Mouse (Mus musculus): ENCODE measurements around the gene Kif20b. TPM values are rescaled to one million over a fixed set of nuclear protein-coding genes. Genes with fewer than 3 reads are reported as not detected.

The Kif20b gene
- polyA plus RNA-seq, 1 experiment from 2014 or later: 9.6 TPM

DNA sequence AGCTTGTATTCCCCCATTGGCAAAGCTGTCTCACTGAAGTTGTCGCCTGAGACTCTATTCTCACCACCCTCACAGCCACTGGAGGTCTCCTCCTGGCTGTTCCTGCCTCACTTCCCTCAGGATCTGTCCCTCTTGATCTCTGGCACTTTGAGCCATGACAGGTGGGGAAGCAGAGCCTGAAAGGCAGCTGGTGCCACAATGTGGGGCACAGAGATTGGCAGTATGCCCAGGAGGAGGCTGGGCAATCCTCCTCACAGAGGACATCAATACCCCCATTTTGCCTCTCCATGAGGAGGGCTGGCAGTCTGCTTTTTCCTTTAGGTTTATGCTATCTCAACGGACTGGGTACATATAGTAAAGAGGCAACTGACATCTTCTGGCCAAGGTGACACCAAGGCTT lies 62.6 kb downstream of the Kif20b start:
- Histone ChIP-seq H3K4me3 (ENCODE audit: inconsistent target) (no peak overlapping the region), H3K79me2 (ENCODE audit: inconsistent target) (no peaks in the 10 kb centered on the region), H3K27ac (no peak overlapping the region), H3K36me3 (ENCODE audit: inconsistent target) (no peaks in the 10 kb centered on the region)
- WGBS (ENCODE audit: missing documents): 93% methylated on average over 2 of the region's 2 CpGs

DNA sequence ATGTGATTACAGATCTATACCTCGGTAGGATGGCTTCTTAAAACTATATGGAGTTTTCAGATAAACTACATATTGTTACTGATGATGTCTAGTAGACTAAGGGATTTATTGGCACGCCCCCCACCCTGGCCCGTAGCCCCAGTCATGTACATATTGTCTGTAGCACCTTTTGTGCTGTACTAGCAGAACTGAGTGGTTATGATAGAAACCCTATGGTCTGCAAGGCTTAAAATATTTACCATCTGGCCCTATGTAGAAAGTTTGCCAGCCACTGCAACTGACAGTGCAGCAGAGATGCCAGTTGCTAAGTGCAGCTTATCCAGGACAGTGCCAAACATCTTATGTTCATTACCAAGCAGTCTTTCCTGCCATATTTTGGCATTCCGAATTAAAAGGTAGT lies 68.3 kb downstream of the Kif20b start:
- Histone ChIP-seq H3K79me2 (ENCODE audit: inconsistent target) (no peaks in the 10 kb centered on the region), H3K36me3 (ENCODE audit: inconsistent target) (no peaks in the 10 kb centered on the region), H3K27ac (no peak overlapping the region), H3K4me3 (ENCODE audit: inconsistent target) (no peak overlapping the region)
- WGBS (ENCODE audit: missing documents): 75% methylated on average over 4 of the region's 4 CpGs

DNA sequence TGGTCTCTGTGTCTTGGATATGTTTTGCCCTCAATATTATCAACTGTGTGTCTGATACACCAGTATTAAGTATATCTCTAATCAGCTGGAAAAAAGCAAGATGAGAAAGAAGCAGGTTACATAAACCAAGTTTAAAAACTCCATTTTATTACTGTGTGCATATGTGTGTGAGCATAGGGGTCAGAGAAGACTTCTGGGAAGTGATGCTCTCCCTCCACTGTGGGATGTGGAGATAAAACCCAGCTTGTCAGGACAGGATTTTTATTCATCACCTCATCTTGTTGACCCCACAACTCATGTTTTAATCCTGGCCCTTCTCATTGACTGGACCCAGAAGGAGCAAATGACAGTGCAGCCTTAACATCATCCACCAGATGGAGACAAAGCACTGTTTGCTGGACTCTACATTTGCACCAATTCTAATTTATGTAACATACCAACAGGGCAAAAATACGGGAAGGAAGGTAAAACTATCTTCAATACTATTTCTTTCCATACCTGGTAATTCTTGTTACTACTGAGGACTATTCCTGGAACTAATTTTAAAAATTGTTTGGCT lies 70.9 kb downstream of the Kif20b start:
- Histone ChIP-seq H3K79me2 (ENCODE audit: inconsistent target) (no peaks in the 10 kb centered on the region), H3K27ac (no peak overlapping the region), H3K36me3 (ENCODE audit: inconsistent target) (no peaks in the 10 kb centered on the region), H3K4me3 (ENCODE audit: inconsistent target) (no peak overlapping the region)
- 0% methylated on average over 1 of the region's 1 CpGs for WGBS (ENCODE audit: missing documents)

DNA sequence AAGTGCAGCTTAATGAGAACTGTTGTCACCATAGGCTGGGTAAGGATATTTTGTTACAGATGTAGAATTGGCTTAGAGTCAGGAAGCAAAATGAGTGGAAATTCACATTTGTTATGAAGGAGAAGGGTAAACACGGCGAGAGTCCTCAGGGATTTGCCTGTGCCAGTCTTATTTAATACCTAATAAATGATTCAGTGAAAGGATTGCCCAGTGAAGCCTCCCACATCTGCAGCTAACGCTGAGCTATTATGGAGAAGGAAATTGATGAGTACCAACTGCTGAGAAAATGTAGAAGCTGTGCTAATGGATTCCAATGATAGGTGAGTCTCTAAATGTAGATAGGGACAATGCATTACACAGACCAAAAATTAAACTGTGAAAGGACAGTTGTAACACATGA lies 92.9 kb downstream of the Kif20b start:
- no peaks in the 10 kb centered on the region for H3K36me3 ChIP-seq (ENCODE audit: inconsistent target)
- WGBS (ENCODE audit: missing documents): 90% methylated on average over 3 of the region's 3 CpGs
- H3K79me2 ChIP-seq (ENCODE audit: inconsistent target): no peaks in the 10 kb centered on the region
- H3K4me3 ChIP-seq (ENCODE audit: inconsistent target): no peak overlapping the region
- H3K27ac ChIP-seq: no peak overlapping the region

DNA sequence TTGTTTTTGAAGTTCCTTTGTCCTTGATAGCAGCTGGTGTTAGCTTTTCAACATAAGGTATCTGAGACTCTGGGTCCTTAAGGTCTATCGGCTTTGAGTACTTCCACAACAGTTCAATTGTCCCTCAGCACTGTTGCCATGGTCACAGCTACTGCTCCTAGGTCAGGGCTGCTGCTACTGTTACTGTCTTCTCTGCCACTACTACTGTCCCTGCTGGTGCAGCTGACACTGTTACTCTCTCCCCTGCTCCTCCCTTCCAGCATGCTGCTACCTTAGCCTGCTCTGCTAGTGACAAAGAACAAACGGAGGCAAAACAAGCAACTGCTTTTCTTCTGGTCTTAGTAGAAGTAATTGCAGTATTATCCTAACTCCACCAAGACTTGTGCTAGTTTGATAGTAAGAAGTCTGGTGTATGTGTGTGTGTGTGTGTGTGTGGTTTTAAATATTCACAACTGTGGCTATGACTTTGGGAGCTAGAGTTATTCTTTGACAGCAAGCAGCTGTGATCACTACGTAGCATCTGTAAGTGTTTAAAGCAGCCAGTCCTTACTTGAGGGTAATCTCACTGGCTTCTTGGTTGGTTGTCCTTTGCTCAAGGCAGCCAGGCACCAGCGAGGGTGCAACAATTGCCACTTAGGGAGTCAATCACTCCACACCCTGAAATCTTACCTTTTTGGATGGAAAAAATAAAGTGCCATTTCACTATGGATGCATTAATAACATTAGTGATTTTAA lies 95.5 kb downstream of the Kif20b start:
- WGBS (ENCODE audit: missing documents): 83% methylated on average over 4 of the region's 4 CpGs
- Histone ChIP-seq H3K27ac (no peak overlapping the region), H3K36me3 (ENCODE audit: inconsistent target) (no peaks in the 10 kb centered on the region), H3K4me3 (ENCODE audit: inconsistent target) (no peak overlapping the region), H3K79me2 (ENCODE audit: inconsistent target) (no peaks in the 10 kb centered on the region)

DNA sequence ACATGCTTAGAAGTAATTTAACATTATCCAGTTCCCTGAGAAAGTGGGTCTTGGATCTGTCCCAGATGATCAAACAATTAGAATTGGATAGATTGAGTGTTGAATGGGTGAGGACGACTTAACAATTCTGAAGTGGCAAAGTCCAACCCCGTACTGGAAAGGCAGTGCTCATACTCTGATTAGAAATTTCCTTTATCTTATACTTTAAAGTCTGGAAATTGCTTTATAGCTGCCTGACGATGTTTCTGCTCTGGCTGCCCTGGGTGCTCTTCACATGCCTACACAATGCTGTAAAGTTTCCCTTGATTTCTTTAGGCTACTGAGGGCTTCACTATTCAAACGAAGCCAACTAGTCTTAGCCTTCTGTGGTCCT lies 96.0 kb downstream of the Kif20b start:
- Histone ChIP-seq H3K79me2 (ENCODE audit: inconsistent target) (no peaks in the 10 kb centered on the region), H3K4me3 (ENCODE audit: inconsistent target) (no peak overlapping the region), H3K27ac (no peak overlapping the region), H3K36me3 (ENCODE audit: inconsistent target) (no peaks in the 10 kb centered on the region)
- 49% methylated on average over 4 of the region's 4 CpGs for WGBS (ENCODE audit: missing documents)

Other genes with a start within 250 kb of the Kif20b start
- gene Slc16a12, start 175.1 kb upstream of the Kif20b start, polyA plus RNA-seq (2018): 0.16 to 0.21 TPM in 2 of 3 replicates, not detected in the other
- 4.2 to 7.6 TPM (median 6.3 TPM) in 3 replicates for gene Pank1, start 42.9 kb upstream of the Kif20b start, polyA plus RNA-seq (2018)